Mouse (Mus musculus): Measurements from ENCODE around the gene Rgs6. TPM values are rescaled to one million over a fixed set of nuclear protein-coding genes. Genes with fewer than 3 reads are reported as not detected.

Rgs6 gene
- total and polyA plus RNA-seq, 3 experiments: not detected

DNA sequence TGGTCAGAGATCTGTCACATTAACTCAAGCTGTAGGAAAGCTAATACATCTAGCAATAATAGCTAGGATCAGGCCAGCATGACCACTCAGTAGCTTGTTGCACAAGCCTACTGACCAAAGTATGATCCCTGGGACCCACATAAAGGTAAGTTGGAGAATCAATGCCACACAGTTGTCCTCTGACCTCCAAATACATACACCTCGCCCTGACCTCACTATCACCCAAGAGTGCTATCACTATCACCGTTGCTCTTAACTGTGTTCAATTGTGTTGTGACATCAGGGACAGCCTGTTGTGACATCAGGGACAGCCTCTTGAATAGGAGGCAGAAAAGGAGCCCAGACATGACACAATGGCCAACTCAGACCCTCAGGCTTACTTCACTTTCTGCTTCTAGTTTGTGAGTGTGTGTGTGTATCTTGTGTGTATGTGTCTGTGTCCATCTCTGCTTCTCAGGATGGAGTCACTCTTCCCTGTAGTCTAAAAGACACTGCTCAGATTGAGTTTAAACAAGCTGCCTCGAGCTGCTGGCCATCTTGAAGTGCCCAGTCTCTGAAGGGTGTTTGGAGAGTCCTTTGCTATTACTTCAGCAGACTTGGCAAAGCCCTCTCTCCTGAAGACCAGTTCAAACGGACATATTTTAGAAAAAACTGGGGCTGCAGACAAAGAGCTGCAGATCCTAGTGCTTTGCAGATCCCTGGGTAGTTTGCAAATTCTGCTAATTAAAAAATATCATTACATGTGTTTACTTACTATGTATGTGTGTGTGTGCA is 426.0 kb downstream of the Rgs6 start:
- H3K4me1 ChIP-seq (ENCODE audit: control insufficient read depth in 1 of 2, insufficient read depth in 2 of 2): no peaks in the 10 kb centered on the region; a peak in 1 of 4 replicates
- DNase-seq (ENCODE audit: extremely low read depth): no peak
- dilution Hi-C loops (cut with MboI; ENCODE audit: extremely low pct_ligation_motif_present, extremely low pct_unique_long_range_greater_than_20kb, low sequenced_read_pairs): no loop called here
- no peak for TF ChIP-seq SIN3A (IDR thresholded peaks at IDR 0.05; ENCODE audit: low read length)
- no peak for TF ChIP-seq PAX5 (IDR thresholded peaks at IDR 0.05; ENCODE audit: low read length)
- TF ChIP-seq BHLHE40 (IDR thresholded peaks at IDR 0.05; ENCODE audit: low read depth, low read length): no peak
- no peak for TF ChIP-seq MYC (IDR thresholded peaks at IDR 0.05; ENCODE audit: low read depth, low read length)
- TF ChIP-seq RCOR1 (conservative IDR thresholded peaks at IDR 0.05; ENCODE audit: low read depth, low read length): no peak
- no peak for TF ChIP-seq ZKSCAN1 (IDR thresholded peaks at IDR 0.05; ENCODE audit: borderline replicate concordance, low read depth, low read length)
- no peak for TF ChIP-seq MAX (IDR thresholded peaks at IDR 0.05; ENCODE audit: low read length)
- no peak for TF ChIP-seq GABPA (IDR thresholded peaks at IDR 0.05; ENCODE audit: insufficient replicate concordance, low read depth, low read length)
- no peak for TF ChIP-seq SMC3 (IDR thresholded peaks at IDR 0.05; ENCODE audit: low read depth, low read length)
- TF ChIP-seq EP300 (IDR thresholded peaks at IDR 0.05; ENCODE audit: low read length): no peak
- TF ChIP-seq ZNF384 (IDR thresholded peaks at IDR 0.05; ENCODE audit: low read depth, low read length): no peak
- no peak for TF ChIP-seq ELF1 (IDR thresholded peaks at IDR 0.05; ENCODE audit: low read depth, low read length)
- no peak for TF ChIP-seq HCFC1 (IDR thresholded peaks at IDR 0.05; ENCODE audit: low read depth, low read length)
- TF ChIP-seq CTCF (conservative IDR thresholded peaks at IDR 0.05 in 1 of 2, IDR thresholded peaks at IDR 0.05 in 1 of 2; ENCODE audit: low read depth in 2 of 2, low read length in 2 of 2): no peak
- no peak for TF ChIP-seq CHD2 (IDR thresholded peaks at IDR 0.05; ENCODE audit: low read length)
- TF ChIP-seq TBP (conservative IDR thresholded peaks at IDR 0.05; ENCODE audit: low read depth, low read length): no peak
- TF ChIP-seq UBTF (IDR thresholded peaks at IDR 0.05; ENCODE audit: low read depth, low read length): no peak
- TF ChIP-seq MEF2A (IDR thresholded peaks at IDR 0.05; ENCODE audit: borderline replicate concordance, low read depth, low read length): no peak
- no peak for TF ChIP-seq MAZ (IDR thresholded peaks at IDR 0.05; ENCODE audit: low read depth, low read length)
- H3K4me2 ChIP-seq (ENCODE audit: insufficient read depth, low read depth, poor library complexity, severe bottlenecking): no peak overlapping the region
- no peaks in the 10 kb centered on the region for H3K79me2 ChIP-seq (replicated peaks; ENCODE audit: control insufficient read depth, extremely low read depth, insufficient read depth, poor library complexity, severe bottlenecking)
- in situ Hi-C loops (cut with MboI; ENCODE audit: low pct_ligation_motif_present, low pct_unique_long_range_greater_than_20kb, low sequenced_read_pairs): no loop called here
- H3K4me3 ChIP-seq (replicated peaks in 1 of 3; ENCODE audit: low read depth in 2 of 3, low read length in 2 of 3, poor library complexity in 1 of 3): no peak overlapping the region
- H3K36me3 ChIP-seq (replicated peaks in 1 of 2; ENCODE audit: control insufficient read depth in 1 of 2, insufficient read depth in 1 of 2, low read length in 1 of 2): no peaks in the 10 kb centered on the region
- no peaks in the 10 kb centered on the region for H3K27me3 ChIP-seq (replicated peaks)
- no peak overlapping the region for H3K27ac ChIP-seq (ENCODE audit: insufficient read depth, low read depth)
- H3K9ac ChIP-seq (ENCODE audit: insufficient read depth, low read depth): no peak overlapping the region
- H3K9me3 ChIP-seq (replicated peaks; ENCODE audit: low read length): no peaks in the 10 kb centered on the region

DNA sequence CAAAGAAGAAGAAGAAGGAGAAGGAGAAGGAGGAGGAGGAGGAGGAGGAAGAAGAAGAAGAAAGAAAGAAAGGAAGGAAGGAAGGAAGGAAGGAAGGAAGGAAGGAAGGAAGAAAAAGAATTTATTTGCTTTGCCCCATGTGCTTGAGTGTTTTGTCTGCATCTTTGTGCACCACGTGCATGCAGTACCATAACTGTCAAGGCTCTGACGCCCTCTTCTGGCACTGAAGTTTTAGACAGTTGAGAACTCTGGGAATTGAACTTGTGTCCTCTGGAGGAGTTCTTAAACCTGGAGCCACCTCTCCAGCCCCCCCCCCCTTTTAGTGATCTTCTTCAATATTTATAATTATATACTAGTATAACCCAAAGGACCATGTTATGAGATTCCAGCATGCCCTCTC is 426.8 kb downstream of the Rgs6 start:
- Histone ChIP-seq H3K4me3 (replicated peaks in 1 of 3; ENCODE audit: low read depth in 2 of 3, low read length in 2 of 3, poor library complexity in 1 of 3) (no peak overlapping the region), H3K9me3 (replicated peaks; ENCODE audit: low read length) (no peaks in the 10 kb centered on the region), H3K27ac (ENCODE audit: insufficient read depth, low read depth) (no peak overlapping the region), H3K4me2 (ENCODE audit: insufficient read depth, low read depth, poor library complexity, severe bottlenecking) (no peak overlapping the region), H3K79me2 (replicated peaks; ENCODE audit: control insufficient read depth, extremely low read depth, insufficient read depth, poor library complexity, severe bottlenecking) (no peaks in the 10 kb centered on the region), H3K4me1 (ENCODE audit: control insufficient read depth in 1 of 2, insufficient read depth in 2 of 2) (no peaks in the 10 kb centered on the region; a peak in 1 of 4 replicates), H3K27me3 (replicated peaks) (no peaks in the 10 kb centered on the region), H3K36me3 (replicated peaks in 1 of 2; ENCODE audit: control insufficient read depth in 1 of 2, insufficient read depth in 1 of 2, low read length in 1 of 2) (no peaks in the 10 kb centered on the region), H3K9ac (ENCODE audit: insufficient read depth, low read depth) (no peak overlapping the region)
- peak; percentile 27 for DNase-seq (ENCODE audit: extremely low read depth)
- in situ Hi-C loops (cut with MboI; ENCODE audit: low pct_ligation_motif_present, low pct_unique_long_range_greater_than_20kb, low sequenced_read_pairs) (no loop called here), dilution Hi-C loops (cut with MboI; ENCODE audit: extremely low pct_ligation_motif_present, extremely low pct_unique_long_range_greater_than_20kb, low sequenced_read_pairs) (no loop called here)
- TF ChIP-seq CHD2 (IDR thresholded peaks at IDR 0.05; ENCODE audit: low read length): no peak
- no peak for TF ChIP-seq MEF2A (IDR thresholded peaks at IDR 0.05; ENCODE audit: borderline replicate concordance, low read depth, low read length)
- no peak for TF ChIP-seq USF2 (conservative IDR thresholded peaks at IDR 0.05; ENCODE audit: low read depth, low read length)
- no peak for TF ChIP-seq TBP (conservative IDR thresholded peaks at IDR 0.05; ENCODE audit: low read depth, low read length)
- TF ChIP-seq GABPA (IDR thresholded peaks at IDR 0.05; ENCODE audit: insufficient replicate concordance, low read depth, low read length): no peak
- no peak for TF ChIP-seq ETS1 (conservative IDR thresholded peaks at IDR 0.05; ENCODE audit: low read depth, low read length)
- peak; percentile 61; the same call in 1 of the 2 replicates for TF ChIP-seq MYC (IDR thresholded peaks at IDR 0.05; ENCODE audit: low read depth, low read length)
- no peak for TF ChIP-seq MAFK (IDR thresholded peaks at IDR 0.05; ENCODE audit: insufficient replicate concordance, low read length)
- TF ChIP-seq ZNF384 (IDR thresholded peaks at IDR 0.05; ENCODE audit: low read depth, low read length): no peak
- TF ChIP-seq RCOR1 (conservative IDR thresholded peaks at IDR 0.05; ENCODE audit: low read depth, low read length): no peak
- TF ChIP-seq UBTF (IDR thresholded peaks at IDR 0.05; ENCODE audit: low read depth, low read length): no peak
- no peak for TF ChIP-seq KAT2A (IDR thresholded peaks at IDR 0.05; ENCODE audit: insufficient replicate concordance, low read length)
- peak; percentile 13 for TF ChIP-seq RAD21 (IDR thresholded peaks at IDR 0.05; ENCODE audit: low read depth, low read length)
- TF ChIP-seq BHLHE40 (IDR thresholded peaks at IDR 0.05; ENCODE audit: low read depth, low read length): no peak
- peak in 1 of 2 experiments; percentile 26; a peak in 2 of 4 replicates for TF ChIP-seq CTCF (conservative IDR thresholded peaks at IDR 0.05 in 1 of 2, IDR thresholded peaks at IDR 0.05 in 1 of 2; ENCODE audit: low read depth in 2 of 2, low read length in 2 of 2)
- no peak for TF ChIP-seq TCF12 (IDR thresholded peaks at IDR 0.05; ENCODE audit: low read depth, low read length)
- no peak for TF ChIP-seq E2F4 (IDR thresholded peaks at IDR 0.05; ENCODE audit: insufficient replicate concordance, low read depth, low read length)
- 0 out of 2 replicates have a peak, but pooled peaks have one; percentile 30 for TF ChIP-seq MAX (IDR thresholded peaks at IDR 0.05; ENCODE audit: low read length)
- no peak for TF ChIP-seq ZMIZ1 (IDR thresholded peaks at IDR 0.05; ENCODE audit: low read depth, low read length)
- TF ChIP-seq CHD1 (IDR thresholded peaks at IDR 0.05; ENCODE audit: low read depth, low read length): no peak
- TF ChIP-seq USF1 (IDR thresholded peaks at IDR 0.05; ENCODE audit: low read depth, low read length): no peak
- TF ChIP-seq PAX5 (IDR thresholded peaks at IDR 0.05; ENCODE audit: low read length): no peak
